Mouse (Mus musculus) skeletal muscle tissue, adult 2 months (tissue): ENCODE measurements around the gene Macrod2.

Source experiments
- DNase-seq: peaks from one replicate; pipeline ENCODE4 v3.0.0-alpha.2; 2012; ENCODE audit warnings: low read depth, low spot score

The Macrod2 gene

DNA sequence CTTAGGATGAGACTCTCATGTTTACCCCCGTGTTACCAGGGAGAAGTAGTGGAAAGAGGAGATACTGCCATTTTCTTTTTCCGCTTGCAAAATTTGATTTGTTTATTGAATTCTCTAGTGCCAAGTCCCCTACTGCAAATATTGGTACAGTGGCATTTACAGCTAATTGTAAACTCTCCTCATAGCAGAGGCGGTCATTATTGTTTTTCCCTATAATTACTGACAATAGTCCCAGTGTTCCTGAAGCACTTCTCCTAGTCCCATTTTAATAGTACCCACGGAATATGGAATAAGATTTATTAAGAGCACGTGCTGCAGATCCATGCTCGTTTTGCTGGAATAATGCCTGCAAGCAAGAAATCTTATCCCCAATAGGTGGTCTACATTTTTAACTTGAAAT lies 1518.8 kb downstream of the Macrod2 start:
- no peak for DNase-seq

DNA sequence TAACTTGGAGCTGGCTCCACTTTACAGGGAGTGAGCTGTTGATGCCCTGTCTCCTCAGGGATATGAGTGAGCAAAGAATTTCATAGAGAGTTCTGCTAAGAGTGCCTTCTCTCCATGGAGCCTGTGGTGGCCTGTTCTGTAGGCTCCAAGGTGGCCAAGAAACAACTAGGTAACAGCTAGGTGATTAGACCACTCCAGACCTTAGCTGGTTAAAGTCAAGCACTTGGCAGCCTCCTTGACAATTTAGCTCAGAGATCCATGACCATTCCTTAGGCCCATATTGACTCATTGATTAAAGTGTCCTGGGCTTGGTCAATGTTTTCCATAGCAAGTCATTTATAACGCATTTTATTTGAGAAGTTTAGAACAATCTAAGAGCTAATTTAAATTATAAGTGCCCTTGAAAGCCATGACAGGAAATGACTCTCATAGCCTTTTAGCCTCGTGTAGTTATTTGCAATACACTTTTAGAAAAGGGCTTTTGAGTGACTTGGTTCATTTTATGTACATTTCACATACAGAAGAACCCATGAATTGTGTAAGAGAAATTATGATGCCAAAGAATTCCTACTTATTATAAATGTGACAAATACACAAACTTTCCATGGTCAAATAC lies 1525.4 kb downstream of the Macrod2 start:
- no peak for DNase-seq

DNA sequence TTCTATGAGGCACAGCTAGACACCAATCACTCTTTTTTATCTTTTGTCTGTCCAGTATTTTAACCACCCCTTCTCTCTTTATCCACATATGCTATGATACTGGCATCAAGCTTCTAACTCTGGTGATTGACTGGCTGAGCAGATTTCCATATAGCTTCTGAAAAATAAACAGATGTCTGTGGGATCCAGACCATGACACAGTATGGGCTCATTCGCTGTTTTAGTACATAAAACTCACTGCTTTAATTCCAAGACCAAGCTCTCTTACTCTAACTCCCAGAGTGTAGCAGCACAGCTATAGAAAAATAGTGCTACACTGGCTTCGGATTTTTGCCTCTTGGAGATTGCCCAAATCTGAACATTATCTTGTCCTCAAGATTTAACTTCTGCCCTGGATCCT lies 1540.0 kb downstream of the Macrod2 start:
- no peak for DNase-seq

DNA sequence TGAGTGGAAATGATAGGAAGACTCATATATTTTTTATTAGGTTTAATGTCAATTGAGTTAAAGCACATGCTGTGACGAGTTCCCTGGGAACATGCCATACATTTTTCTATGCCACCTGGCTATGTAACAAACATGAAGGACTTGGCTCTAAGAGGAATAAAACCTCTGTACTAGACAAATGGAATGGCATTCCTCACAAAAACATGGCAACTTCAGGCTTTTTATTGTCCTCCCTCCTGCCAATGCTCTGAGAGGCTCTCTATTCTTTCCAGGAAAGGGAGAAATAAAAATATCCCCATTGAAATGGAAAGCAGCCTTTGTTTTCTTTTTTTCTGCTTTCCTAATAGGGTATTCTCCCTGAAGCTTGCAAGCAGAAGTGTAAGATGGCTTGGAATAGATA lies 1559.7 kb downstream of the Macrod2 start:
- no peak for DNase-seq

DNA sequence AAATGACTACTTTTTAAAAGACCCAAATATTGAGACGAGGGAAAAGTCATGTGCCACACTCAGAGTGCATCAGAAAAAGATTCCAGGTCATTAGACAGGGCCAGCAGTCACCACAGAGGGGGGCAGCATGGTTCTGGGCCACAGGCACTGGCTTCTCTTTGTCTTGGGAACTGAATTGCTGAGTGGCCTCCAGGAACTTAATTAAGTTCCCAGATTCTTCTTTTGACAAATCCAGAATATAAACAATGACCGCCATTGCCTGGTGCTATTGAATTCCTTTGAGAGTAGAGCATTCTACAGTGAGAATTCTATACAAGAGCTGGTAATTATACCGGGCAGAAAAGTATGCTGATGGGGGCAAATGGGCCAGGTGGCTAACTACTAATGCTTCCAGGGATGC lies 1560.1 kb downstream of the Macrod2 start:
- no peak for DNase-seq

DNA sequence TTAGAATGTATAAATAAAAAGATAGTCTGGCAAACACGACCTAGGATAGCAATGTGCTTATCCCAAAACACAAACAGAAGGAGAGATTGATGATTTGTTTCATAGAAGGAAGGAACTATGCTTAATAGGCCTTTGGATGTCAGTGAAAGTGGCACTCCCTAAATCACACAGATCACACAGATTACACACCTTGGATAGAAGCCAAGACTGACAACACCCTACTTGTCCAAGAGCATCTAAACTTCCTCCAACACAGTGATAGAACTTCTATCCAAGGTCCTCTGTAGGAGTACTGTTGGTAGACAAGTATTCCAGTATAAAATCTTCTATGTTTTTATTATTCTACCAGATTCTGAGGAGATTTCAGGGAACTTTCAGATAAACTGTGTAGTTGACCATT lies 1567.8 kb downstream of the Macrod2 start:
- DNase-seq, result no peak

DNA sequence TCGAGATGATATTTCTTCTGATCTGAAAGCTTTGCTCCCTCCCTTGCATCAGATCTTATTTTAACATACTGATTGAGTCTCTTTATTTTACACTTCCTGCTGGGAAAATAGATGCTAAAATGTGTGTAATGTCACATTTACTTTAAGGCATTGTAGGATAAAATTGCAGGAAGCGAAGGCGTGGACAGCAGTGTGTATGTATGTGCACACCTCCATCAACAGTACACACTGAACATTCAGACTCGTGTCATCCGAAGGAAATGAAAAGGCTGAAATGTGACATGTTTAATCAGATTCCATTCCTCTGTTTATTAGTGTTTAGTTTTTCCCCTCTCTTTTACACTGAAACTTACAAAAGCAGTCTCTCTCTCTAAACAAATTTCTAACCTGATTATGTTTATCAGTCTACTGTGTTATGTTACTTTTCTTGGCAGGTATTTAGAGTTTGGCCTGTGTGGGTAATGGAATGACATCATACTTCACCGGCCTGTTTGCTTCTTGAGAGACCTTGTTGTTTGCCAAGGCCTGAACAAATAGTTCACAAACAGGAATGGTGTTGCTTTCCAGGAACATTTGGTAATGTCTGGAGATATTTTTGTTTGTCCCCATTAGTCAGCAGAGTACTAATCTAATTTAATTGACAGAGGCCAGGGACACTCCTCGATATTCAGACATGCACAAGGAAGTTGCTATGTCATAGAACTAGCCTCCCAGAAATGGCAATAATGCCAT lies 1588.7 kb downstream of the Macrod2 start:
- no peak for DNase-seq

DNA sequence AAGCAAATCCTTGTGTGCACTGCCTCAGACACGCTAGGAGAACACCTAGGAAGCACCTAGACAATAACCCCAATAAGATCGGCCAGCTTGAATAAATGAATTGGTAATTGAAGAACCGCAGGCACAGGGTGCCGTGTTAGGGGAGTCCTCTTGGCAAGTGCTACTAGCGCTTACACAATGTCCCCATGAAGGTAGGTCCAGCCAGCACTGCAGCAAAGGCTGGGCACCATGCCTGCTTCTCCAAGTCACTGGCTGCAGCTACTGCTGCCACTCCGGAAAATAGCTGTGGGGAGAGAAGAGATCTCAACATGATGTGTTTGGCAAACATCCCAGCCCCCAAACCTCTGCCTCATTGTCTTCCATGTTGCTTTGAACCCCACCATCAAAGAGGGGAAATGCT lies 1603.8 kb downstream of the Macrod2 start:
- no peak for DNase-seq

DNA sequence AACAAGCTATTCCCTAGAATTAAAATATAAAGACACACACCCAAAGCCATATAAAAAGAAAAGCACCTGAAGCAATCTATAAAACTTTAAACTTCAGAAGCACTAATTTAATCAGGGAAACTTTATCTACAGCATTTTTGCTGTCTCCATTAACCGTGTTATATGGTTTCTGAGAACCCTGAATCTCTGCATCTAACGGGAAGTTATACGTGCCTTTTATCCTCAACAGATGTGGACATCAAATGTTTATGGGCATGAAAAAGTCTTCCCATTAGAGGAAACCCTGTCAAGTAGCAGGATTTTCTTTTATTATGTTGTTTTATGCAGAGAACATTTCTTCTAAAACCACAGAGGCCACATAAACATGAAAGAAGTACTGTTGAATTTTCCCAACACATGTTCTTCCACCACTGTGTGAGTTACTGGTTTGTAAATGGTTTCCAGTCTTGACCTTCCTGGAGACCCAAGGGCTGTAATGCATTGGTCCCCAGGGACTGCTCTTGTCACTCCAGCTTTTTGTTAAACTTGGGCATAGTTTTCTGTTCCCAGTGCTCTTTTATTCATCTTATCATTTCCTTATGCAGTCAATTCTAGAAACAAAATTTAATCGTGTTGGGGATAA lies 1629.5 kb downstream of the Macrod2 start:
- DNase-seq, result no peak

DNA sequence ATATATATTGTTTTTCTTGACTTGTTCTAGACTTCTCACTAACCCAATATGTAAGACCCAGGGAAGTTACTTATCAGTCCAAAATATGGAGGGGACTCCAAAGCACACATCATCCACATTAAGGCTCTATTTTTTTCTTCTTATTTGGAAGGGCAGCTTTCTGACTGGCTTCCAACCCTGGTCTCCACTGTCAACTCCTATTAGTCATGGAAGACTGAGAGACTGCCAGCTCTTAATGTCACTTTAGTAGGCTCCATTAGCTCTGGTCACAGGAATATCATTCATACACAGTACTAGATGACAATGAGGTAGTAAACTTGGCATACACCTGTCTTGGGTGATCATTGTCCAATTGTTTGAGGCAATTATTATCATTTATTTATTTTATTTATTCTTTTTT lies 1631.6 kb downstream of the Macrod2 start:
- DNase-seq, result no peak

DNA sequence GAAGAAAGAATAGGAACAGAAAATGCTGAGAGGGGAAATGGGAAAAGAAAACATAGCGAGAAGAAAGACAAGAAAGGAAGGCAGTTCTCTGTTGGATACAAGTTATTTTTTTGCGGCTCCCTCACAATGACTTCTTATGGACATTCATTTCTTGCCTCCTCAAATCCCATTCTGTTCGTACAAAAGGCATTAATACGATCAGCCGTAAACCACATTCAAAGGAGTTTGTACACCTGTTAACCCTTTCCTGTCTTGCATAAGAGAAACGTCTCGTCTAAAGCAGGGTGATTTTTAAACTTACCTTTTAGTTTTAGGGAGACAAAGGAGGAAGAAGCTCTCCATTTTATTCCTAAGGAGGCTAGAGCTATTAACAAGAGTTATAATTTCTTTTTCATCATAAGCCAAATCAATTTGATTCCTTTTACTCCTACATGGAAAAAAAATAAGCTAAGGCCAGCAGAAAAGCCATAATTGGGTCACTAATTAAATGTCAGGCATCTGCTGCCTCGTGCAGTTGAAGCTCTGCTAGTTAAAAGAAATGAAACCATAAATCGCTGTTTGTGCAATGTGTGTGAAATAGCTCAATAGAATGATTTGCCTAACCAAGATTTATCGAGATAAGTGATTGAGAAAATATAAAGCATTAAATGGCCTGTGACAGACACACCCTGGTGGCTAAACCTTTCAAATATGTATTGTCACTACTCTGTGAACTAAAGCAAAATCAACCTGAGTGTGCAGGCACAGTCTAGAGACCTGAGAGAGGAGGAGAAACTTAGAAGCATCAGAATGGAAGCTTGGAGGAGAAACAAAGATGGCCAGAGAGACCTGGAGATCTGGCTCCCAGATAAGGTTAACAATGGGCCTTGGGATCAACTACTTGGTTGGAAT lies 1635.9 kb downstream of the Macrod2 start:
- no peak for DNase-seq

DNA sequence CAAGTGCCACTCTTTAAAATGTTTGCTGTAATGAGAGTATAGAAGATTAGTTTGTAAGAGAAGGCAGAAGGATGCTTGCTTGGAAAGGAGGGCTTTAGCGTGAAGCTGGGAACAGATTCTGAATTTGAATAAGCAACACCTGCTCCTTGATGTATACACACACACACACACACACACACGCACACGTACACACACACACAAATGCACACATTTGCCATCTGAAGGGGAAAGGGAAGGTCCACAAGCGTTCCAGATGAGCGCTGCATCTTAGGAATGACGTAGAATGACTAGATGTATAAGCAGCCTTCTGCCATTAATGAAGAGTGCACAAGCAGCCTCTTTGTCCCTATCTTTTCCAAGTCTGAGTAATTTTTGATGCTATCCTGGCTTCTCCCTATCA lies 1660.5 kb downstream of the Macrod2 start:
- no peak for DNase-seq

DNA sequence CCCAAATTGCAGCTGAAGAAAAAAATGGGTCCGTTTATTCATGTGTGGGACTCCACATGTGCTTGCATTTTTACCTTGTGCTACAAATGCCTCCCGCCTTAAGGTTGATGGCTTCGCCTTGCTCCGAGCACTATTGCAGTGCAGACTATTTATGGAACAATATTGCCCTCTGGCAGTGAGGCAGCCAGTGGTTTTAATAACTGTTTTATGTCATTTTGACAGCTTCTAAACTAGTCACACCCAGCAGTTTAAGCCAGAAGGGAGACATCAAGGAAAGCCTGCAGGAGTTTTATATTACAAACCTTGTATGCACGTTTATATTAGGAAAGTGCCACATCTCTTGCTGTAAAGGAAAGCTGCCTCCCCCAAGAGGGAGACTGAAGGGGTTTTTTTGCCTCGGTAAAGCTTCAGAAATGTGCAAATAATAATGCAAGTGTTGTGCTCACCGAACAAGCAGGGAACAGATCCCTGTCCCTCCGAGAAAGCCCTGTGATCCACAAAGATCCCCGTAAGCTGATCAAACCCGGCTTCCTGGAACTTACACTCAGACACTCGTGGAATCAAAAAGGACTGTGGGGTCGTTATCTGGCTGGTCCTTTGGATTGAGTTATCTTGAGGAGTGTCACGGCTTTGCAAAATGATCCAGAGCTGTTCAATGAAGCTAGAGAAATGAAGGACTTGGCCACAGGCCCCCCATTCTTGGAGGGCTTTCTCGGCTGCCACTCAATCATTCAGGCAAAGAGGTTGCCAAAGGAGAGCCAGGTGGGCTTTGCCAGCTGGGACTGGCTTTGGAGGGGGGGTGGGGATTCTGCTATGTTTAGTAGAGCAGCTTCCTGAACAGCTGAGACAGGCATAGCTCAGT lies 1663.0 kb downstream of the Macrod2 start:
- no peak for DNase-seq

DNA sequence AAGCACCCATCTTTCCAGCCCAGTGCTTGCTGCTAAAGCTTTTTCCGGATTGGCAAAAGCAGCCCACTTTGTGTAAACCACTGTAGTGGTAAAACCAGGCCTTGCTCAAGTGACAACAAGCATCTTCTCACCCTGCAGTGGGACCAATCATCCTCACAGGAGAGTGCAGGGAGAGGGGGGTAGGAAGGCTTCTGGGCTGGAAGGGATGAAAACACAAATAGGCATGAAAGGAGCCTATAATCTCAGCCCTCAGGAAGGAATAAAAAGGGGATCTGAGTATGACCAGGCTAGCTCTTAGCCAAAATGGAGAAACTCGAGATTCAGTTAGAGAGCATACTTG lies 1663.6 kb downstream of the Macrod2 start:
- DNase-seq, result no peak

DNA sequence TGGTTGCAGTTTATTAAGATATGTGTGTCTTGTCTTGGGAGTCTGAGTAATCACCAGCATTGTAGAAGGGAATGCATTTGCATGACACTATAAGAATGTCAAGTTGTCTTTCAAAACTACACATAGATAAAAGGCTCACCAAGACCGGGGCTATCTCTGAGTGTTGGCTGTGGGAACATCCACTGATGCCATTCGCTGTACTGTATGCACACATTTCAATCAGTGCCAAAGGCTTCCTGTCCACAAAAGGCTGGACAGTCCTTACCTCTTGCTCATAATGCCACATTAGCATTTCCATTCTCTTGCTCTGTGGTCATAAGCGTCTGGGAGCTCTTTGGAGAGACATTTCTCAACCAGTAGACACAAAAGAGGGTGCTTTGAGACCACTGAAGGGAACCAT lies 1713.8 kb downstream of the Macrod2 start:
- DNase-seq, result no peak

DNA sequence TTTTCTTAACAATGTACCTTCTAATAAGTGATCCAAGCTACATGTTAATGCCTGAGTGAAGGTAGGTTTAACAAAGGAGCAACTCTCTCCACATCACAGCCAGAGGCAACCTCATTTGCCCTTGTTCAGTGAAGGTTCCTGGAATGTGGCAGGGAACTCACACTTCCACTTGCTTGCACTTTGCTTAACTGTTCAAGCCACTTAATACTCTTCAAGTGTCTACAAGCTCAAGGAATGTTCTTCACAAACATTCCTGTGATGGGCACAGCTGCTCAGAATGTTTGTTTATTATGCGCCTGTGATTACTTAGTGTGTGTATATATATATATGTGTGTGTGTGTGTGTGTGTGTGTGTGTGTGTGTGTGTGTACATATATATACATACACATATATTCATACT lies 1721.5 kb downstream of the Macrod2 start:
- DNase-seq, result no peak

DNA sequence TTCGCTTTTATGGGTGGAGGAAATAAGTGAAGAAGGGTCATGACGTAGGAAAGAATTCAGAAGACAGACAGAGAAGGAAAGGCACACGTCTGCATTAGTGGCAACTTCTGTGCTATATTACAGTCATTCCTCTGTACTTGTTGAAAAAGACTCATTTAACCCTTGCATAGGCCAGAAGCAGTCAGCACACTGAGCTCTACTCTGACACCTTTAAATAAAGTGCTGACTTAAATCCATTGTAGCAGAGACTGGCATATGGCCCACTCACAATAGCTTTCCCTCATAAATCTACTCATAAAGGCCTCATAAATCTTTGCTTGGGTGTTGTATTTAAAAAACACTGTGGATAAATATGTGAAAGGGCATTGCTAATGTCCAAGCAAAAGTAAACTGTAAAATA lies 1733.0 kb downstream of the Macrod2 start:
- no peak for DNase-seq

DNA sequence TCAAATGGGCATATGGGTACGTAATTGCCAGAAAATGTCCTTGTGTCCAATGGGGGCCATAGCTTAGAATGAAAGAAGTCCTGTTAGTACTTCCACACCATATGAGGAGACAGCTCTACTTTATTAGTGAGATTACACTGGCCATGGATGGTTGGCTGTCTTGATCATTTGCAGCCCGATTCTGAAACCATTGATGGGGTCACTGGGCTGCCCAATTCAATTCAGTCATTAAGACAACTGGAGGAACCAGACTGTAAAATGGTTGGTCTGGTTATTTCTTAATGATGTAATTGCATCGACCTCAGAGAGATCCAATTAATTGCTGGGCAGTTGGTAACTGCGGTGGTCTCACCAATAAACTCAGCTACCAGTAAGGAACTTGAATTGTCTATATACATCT lies 1734.1 kb downstream of the Macrod2 start:
- DNase-seq, result no peak

DNA sequence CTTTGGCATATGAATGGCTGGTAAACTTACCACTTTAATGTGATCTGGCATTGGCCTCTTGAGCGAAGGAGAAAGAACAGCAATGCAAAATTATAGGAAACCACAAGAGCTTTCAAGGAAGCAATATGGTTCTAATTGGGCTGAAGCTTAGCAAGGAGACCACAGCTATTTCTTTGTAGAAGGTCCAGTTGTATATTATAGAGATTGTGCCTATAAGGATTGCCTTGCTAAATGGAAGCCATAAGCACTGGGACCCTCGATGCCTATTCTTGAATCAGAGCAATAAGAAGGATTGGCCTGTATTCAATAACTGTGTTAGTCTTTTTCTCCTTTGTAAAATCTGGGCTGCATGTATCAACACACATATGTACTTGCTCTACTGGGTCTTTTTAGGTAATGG lies 1754.2 kb downstream of the Macrod2 start:
- DNase-seq, result no peak

DNA sequence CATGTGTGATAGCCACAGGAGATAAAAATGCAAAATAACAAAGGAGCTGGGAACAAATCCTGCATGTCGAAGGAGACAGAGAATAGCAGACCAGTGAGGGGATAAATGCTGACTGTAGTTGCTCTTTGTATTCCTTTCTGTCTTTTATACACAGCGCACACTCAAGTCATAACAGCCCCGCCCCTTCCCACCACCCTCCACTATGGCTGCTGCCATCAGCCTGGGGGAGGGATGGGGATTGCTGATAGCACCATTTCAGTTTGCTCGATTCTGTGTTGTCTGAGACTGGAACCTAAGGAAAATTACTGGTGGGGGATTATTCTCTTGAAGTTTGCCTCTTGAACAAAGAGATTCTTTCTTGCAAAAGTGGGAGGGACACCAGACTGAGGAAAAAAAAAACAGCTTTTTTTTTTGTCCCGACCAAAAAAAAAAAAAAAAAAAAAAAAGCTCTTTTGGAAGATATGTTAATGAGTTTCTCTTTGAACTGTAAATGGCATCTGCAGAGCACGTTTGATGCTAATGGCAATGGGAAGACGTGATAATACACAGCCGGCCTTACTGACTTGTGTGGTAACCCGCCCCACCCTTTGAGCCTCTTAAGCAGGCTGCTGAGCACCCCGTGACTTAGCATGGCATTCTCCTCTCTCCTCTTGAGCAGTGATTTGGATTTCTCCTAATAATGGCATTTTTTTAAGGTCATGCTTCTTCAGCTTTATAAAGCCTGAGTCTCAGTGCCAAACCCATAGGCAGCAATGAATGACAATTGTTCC lies 1768.6 kb downstream of the Macrod2 start:
- DNase-seq, result no peak

DNA sequence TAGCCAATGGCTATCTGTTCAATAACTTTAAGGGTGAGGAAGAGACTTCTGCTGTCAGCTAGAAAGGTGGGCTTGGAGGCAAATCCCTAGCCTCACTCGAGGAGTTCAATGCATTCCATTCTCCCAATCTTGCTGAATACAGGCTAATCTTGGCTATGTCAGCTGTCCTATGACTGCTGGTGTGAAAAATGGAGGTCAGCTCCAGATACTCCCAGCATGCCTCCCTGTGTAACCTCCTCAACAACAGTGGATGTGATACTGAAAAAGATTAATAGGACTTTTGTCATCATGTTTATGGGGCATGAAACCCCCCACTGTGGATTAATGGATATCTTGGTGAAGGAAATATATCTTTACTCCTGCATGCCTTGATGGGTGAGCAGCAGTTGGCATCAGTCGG lies 1774.5 kb downstream of the Macrod2 start:
- no peak for DNase-seq
